Mouse (Mus musculus): ENCODE measurements at regions not wholly inside any gene's neighbourhood (a gene's known extent, or its start where the extent isn't known, plus 50 kb on each side); places are given as distances from the start of the nearest gene placed in this dataset.
"Not testable (repeated sequence)": the region's sequence is repeated elsewhere in the genome, so short reads cannot be mapped to it uniquely, and the experiment has no call there.

GRCm38 (mm10) chr4:3049972-3050846 lies 116.9 kb upstream of the Vmn1r2 start:
- Histone ChIP-seq H3K27me3 (ENCODE audit: control insufficient read depth, insufficient read depth, low read length, poor library complexity, severe bottlenecking) (no peaks in the 10 kb centered on the region), H3K36me3 (ENCODE audit: control insufficient read depth, insufficient read depth, low read length, poor library complexity, severe bottlenecking) (no peaks in the 10 kb centered on the region)
- no peak for DNase-seq (ENCODE audit: low read depth, low spot score)

- no peak for DNase-seq (ENCODE audit: low read depth, low spot score)
- no peaks in the 10 kb centered on the region for H3K27me3 ChIP-seq (ENCODE audit: control insufficient read depth, insufficient read depth, low read length, poor library complexity, severe bottlenecking)
- H3K36me3 ChIP-seq (ENCODE audit: control insufficient read depth, insufficient read depth, low read length, poor library complexity, severe bottlenecking), result no peaks in the 10 kb centered on the region
Observed at GRCm38 (mm10) chr4:3050847-3051135, 116.3 kb upstream of the Vmn1r2 start.

- DNase-seq (ENCODE audit: low read depth, low spot score), result no peak
- Histone ChIP-seq H3K27me3 (ENCODE audit: control insufficient read depth, insufficient read depth, low read length, poor library complexity, severe bottlenecking) (no peaks in the 10 kb centered on the region), H3K36me3 (ENCODE audit: control insufficient read depth, insufficient read depth, low read length, poor library complexity, severe bottlenecking) (no peaks in the 10 kb centered on the region)
Observed at GRCm38 (mm10) chr4:3051212-3051611, 115.9 kb upstream of the Vmn1r2 start.

GRCm38 (mm10) chr4:3052314-3053059 lies 114.6 kb upstream of the Vmn1r2 start:
- Histone ChIP-seq H3K36me3 (ENCODE audit: control insufficient read depth, insufficient read depth, low read length, poor library complexity, severe bottlenecking) (no peaks in the 10 kb centered on the region), H3K27me3 (ENCODE audit: control insufficient read depth, insufficient read depth, low read length, poor library complexity, severe bottlenecking) (no peaks in the 10 kb centered on the region)
- DNase-seq (ENCODE audit: low read depth, low spot score), result no peak

GRCm38 (mm10) chr4:3053060-3053406 lies 114.1 kb upstream of the Vmn1r2 start:
- no peak for DNase-seq (ENCODE audit: low read depth, low spot score)
- no peaks in the 10 kb centered on the region for H3K36me3 ChIP-seq (ENCODE audit: control insufficient read depth, insufficient read depth, low read length, poor library complexity, severe bottlenecking)

GRCm38 (mm10) chr4:3053496-3054216 lies 113.5 kb upstream of the Vmn1r2 start:
- DNase-seq (ENCODE audit: low read depth, low spot score), result no peak
- Histone ChIP-seq H3K27me3 (ENCODE audit: control insufficient read depth, insufficient read depth, low read length, poor library complexity, severe bottlenecking) (no peaks in the 10 kb centered on the region), H3K36me3 (ENCODE audit: control insufficient read depth, insufficient read depth, low read length, poor library complexity, severe bottlenecking) (no peaks in the 10 kb centered on the region)

More at GRCm38 (mm10) chr4:3053060-3053406, 114.1 kb upstream of the Vmn1r2 start:
- H3K27me3 ChIP-seq (ENCODE audit: control insufficient read depth, insufficient read depth, low read length, poor library complexity, severe bottlenecking), result no peaks in the 10 kb centered on the region

- no peak for DNase-seq (ENCODE audit: low read depth, low spot score)
- Histone ChIP-seq H3K27me3 (ENCODE audit: control insufficient read depth, insufficient read depth, low read length, poor library complexity, severe bottlenecking) (no peaks in the 10 kb centered on the region), H3K36me3 (ENCODE audit: control insufficient read depth, insufficient read depth, low read length, poor library complexity, severe bottlenecking) (no peaks in the 10 kb centered on the region)
Observed at GRCm38 (mm10) chr4:3054886-3055285, 112.2 kb upstream of the Vmn1r2 start.

GRCm38 (mm10) chr4:3055396-3055795 lies 111.7 kb upstream of the Vmn1r2 start:
- no peak for DNase-seq (ENCODE audit: low read depth, low spot score)
- no peaks in the 10 kb centered on the region for H3K27me3 ChIP-seq (ENCODE audit: control insufficient read depth, insufficient read depth, low read length, poor library complexity, severe bottlenecking)
- no peaks in the 10 kb centered on the region for H3K36me3 ChIP-seq (ENCODE audit: control insufficient read depth, insufficient read depth, low read length, poor library complexity, severe bottlenecking)

- no peak for DNase-seq (ENCODE audit: low read depth, low spot score)
- H3K27me3 ChIP-seq (ENCODE audit: control insufficient read depth, insufficient read depth, low read length, poor library complexity, severe bottlenecking), result no peaks in the 10 kb centered on the region
- H3K36me3 ChIP-seq (ENCODE audit: control insufficient read depth, insufficient read depth, low read length, poor library complexity, severe bottlenecking), result no peaks in the 10 kb centered on the region
Observed at GRCm38 (mm10) chr4:3059511-3060054, 107.5 kb upstream of the Vmn1r2 start.

GRCm38 (mm10) chr4:3062027-3062605 lies 105.0 kb upstream of the Vmn1r2 start:
- H3K36me3 ChIP-seq (ENCODE audit: control insufficient read depth, insufficient read depth, low read length, poor library complexity, severe bottlenecking), result no peaks in the 10 kb centered on the region
- no peak for DNase-seq (ENCODE audit: low read depth, low spot score)
- H3K27me3 ChIP-seq (ENCODE audit: control insufficient read depth, insufficient read depth, low read length, poor library complexity, severe bottlenecking), result no peaks in the 10 kb centered on the region

- Histone ChIP-seq H3K36me3 (ENCODE audit: control insufficient read depth, insufficient read depth, low read length, poor library complexity, severe bottlenecking) (no peaks in the 10 kb centered on the region), H3K27me3 (ENCODE audit: control insufficient read depth, insufficient read depth, low read length, poor library complexity, severe bottlenecking) (no peaks in the 10 kb centered on the region)
- DNase-seq (ENCODE audit: low read depth, low spot score), result no peak
Observed at GRCm38 (mm10) chr4:3063966-3064365, 103.2 kb upstream of the Vmn1r2 start.

- Histone ChIP-seq H3K36me3 (ENCODE audit: control insufficient read depth, insufficient read depth, low read length, poor library complexity, severe bottlenecking) (no peaks in the 10 kb centered on the region), H3K27me3 (ENCODE audit: control insufficient read depth, insufficient read depth, low read length, poor library complexity, severe bottlenecking) (no peaks in the 10 kb centered on the region)
- no peak for DNase-seq (ENCODE audit: low read depth, low spot score)
Observed at GRCm38 (mm10) chr4:3064571-3064970, 102.5 kb upstream of the Vmn1r2 start.

GRCm38 (mm10) chr4:3065335-3065734 lies 101.8 kb upstream of the Vmn1r2 start:
- DNase-seq (ENCODE audit: low read depth, low spot score); H3K27me3 ChIP-seq (ENCODE audit: control insufficient read depth, insufficient read depth, low read length, poor library complexity, severe bottlenecking); H3K36me3 ChIP-seq (ENCODE audit: control insufficient read depth, insufficient read depth, low read length, poor library complexity, severe bottlenecking): not testable (repeated sequence)

GRCm38 (mm10) chr4:3066051-3066736 lies 100.9 kb upstream of the Vmn1r2 start:
- Histone ChIP-seq H3K27me3 (ENCODE audit: control insufficient read depth, insufficient read depth, low read length, poor library complexity, severe bottlenecking) (no peaks in the 10 kb centered on the region), H3K36me3 (ENCODE audit: control insufficient read depth, insufficient read depth, low read length, poor library complexity, severe bottlenecking) (no peaks in the 10 kb centered on the region)
- DNase-seq (ENCODE audit: low read depth, low spot score), result no peak
